Mouse (Mus musculus): Measurements from ENCODE around the gene Pus3.
A peak's percentile ranks its signal among the peaks of the same experiment; 100 is the strongest.
"Not testable (repeated sequence)": the region's sequence is repeated elsewhere in the genome, so short reads cannot be mapped to it uniquely, and the experiment has no call there.

The Pus3 gene

DNA sequence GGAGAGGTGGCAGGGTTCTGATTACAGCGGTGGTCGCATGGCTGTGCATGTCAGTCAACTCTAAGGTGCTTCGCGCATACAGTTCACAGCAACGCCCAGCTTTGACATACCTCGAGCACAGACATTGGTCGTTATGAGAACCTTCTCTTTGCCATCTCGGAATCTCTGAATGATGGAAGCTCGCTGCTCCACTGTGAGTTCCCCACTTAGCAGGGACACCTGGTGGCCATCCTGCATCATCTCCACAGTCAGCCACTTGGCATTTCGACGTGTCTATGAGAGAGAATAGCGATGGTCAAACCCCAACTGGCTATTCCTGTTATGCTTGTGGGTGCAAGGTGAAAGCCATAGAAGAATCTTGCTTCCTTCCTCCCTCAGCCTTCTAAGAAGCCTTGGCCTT, 12.7 kb upstream of the Pus3 start:
- no peak for DNase-seq (ENCODE audit: low spot score in 2 of 2)

GRCm38 (mm10) chr9:35546745-35547144, 11.7 kb upstream of the Pus3 start:
- no peak for DNase-seq (ENCODE audit: low spot score in 2 of 2)

GRCm38 (mm10) chr9:35548455-35548854, 9.9 kb upstream of the Pus3 start:
- DNase-seq (ENCODE audit: low spot score in 2 of 2): no peak

GRCm38 (mm10) chr9:35556494-35557102, 1.8 kb upstream of the Pus3 start:
- peak in 1 of 2 experiments; percentile 4 for DNase-seq (ENCODE audit: low spot score in 2 of 2)

DNA sequence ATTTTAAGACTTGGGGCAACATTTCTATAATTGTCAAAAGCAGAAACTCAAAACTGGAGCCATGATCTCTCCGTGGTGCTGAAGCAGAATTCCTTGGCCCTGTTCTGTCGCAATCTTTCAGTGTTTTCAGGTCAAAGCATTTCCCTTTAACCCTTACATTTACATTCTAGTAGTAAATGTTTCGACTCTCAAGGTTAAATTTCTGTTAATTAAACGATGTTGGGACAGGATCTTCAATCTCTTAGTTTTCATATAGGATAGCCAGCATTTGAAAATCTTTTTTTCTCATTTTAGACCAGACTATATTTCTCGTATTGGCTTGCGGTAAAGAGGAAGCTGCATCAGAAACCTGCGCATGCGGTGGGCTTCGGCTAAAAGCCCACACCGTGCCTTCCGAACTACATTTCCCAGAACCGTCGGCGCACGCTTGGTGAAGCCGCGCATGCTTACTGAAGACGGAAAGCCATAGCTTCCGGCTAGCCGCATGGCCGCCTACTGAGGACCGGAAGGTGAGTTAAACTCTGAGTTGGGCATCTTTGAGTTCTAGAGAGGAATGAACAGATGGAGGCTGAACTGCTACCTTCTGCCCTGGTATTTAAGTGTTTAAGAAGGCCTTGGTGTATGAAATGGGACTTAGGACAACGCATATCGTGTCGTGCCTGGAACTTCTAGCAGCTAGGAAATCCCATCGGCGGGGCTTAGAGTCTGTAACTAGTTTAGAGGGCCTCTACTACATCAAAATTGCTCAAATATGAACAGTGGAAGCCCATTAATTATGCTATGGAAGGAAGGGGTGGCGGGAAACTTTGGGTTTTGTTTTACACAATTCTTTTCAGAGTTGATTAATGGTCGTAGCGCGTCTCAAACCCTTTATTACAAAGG, 855 bp downstream of the Pus3 start:
- peak; percentile 73 to 85 for DNase-seq (ENCODE audit: low spot score in 2 of 2)

- no peak for DNase-seq (ENCODE audit: low spot score in 2 of 2)
Measured at GRCm38 (mm10) chr9:35561076-35561475, 2.7 kb downstream of the Pus3 start.

DNA sequence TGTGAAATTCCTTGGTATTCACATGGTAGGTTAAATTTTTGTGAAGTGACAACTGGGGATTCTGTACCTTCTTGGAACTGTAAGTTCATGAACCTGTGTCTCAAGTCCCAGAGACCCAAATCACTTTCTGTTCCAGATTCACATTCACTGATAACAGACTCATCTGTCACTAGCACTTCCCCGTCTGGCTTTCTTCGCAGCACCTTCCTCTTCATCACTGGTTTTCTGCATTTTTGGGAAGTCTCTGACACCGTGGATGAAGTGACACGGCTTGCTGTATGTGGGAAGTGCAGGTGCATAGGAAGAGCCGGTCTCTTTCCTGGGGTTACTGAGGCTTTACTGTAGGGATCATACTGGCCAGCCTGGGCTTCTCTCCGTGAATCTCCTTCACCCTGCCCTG, 3.2 kb downstream of the Pus3 start:
- DNase-seq (ENCODE audit: low spot score in 2 of 2): no peak

- DNase-seq (ENCODE audit: low spot score in 2 of 2): no peak
Measured at GRCm38 (mm10) chr9:35564536-35565240, 6.3 kb downstream of the Pus3 start.

DNA sequence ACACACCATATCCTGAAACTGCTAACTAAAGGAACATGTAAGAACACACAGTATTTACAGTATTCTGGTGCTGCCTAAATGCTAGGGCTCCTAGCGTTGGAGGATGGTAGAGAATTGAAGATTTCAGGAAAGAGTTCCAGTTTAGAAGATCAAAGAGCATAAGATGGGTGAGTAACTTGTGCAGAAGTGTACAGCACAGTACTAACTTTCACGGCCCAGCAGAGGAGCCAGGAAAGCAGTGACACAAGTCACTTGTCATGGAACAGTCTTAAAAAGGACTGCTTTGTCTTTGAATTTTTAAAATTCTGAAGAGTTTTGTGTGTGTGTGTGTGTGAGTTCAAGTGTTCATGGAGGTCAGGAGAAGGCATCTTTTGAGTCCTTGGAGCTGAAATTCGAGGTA, 9.6 kb downstream of the Pus3 start:
- DNase-seq (ENCODE audit: low spot score in 2 of 2): no peak

DNA sequence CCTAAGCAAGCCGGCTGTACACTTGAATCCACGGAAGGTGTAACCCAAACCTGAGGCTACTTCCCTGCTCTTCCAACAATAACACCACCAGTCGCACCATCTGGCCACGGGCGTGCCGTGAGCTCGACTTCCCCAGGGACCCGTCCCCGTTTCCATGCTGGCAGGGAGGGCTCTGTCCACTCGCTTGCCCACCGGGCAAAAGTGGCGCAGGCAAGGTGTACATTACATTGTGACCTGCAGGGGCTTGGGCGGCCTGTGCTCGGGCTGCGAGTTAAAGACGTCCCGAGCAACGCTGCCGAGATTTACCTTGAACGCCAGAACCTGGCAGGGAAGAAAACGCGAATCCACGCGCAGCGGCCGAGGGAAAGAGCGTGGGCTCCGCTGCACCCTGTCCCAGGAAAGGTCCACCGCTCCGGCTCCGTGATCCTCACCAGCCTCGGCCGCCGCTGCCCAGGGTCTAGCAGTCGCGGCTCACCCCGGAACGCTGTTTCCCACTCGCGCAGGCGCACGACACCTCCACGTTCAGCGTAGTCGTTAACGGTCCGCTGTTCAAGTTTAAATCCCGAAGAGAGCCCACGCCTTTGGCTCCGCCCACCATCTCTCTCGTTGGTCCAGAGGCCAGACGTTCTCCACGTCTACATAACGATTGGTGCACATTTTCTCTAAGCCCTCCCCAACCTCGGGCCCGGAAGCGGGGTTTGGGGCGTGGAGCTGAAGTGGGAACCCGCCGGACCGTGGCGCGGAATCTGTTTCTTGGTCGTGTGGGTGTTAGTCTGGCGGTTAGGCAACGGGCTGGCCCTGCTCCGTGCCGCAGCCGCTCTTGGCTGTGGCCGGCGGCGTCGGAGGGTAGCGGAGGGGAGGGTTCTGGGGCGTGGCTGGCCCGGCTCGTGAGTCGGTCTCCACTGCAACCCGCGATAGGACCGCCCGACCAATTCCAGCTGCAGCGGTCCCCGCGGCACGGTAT, 11.5 kb downstream of the Pus3 start, which contains the start of the genes Pate2 and Hyls1:
Gene Pate2 (plus strand): TSS at position 714 of the 964 bp plus-strand sequence.
Gene Hyls1 (minus strand): TSS at position 828 of the 964 bp plus-strand sequence.
- DNase-seq (ENCODE audit: low spot score in 2 of 2): peak; percentile 88 to 91

DNA sequence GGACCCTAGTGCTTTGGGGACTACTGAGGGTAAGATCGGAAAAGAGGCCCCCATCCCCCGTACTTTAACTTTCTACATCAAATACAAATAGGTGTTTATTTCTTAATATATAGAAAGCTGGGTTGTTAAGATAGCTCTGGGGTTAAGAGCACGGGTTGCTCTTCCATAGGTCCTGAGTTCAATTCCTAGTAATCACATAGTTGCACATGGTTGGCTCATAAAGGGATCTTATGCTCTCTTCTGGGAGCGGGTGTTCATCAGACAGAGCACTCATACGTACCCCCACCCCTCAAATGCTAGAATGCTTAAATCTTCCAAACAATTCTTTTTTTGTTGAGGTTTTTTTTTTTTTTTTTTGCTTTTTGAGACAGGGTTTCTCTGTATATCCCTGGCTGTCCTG, 12.3 kb downstream of the Pus3 start:
- no peak for DNase-seq (ENCODE audit: low spot score in 2 of 2)

- DNase-seq (ENCODE audit: low spot score in 2 of 2): no peak
Measured at GRCm38 (mm10) chr9:35574416-35574815, 16.0 kb downstream of the Pus3 start.

GRCm38 (mm10) chr9:35587674-35588073, 29.3 kb downstream of the Pus3 start:
- DNase-seq (ENCODE audit: low spot score in 2 of 2): no peak

DNA sequence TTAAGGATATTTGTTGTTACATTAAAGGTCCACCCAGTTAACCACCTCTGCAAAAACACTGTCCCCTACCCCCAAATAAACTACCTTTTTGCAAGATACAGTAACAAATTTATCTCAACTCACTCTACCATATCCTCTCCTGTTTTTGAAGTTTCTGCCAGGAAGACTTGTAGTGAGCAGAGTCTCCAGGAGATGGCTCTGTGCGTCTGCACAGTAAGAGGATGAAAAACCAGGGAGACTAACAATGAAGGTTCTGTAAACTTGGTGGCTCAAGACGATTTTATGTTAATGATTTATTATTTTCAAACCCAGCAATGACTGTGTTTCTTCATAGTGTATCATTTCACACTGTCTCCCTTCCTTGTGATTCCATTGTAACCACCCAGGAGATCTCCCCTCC, 34.5 kb downstream of the Pus3 start:
- DNase-seq (ENCODE audit: low spot score in 2 of 2): peak in 1 of 2 experiments; percentile 34

DNA sequence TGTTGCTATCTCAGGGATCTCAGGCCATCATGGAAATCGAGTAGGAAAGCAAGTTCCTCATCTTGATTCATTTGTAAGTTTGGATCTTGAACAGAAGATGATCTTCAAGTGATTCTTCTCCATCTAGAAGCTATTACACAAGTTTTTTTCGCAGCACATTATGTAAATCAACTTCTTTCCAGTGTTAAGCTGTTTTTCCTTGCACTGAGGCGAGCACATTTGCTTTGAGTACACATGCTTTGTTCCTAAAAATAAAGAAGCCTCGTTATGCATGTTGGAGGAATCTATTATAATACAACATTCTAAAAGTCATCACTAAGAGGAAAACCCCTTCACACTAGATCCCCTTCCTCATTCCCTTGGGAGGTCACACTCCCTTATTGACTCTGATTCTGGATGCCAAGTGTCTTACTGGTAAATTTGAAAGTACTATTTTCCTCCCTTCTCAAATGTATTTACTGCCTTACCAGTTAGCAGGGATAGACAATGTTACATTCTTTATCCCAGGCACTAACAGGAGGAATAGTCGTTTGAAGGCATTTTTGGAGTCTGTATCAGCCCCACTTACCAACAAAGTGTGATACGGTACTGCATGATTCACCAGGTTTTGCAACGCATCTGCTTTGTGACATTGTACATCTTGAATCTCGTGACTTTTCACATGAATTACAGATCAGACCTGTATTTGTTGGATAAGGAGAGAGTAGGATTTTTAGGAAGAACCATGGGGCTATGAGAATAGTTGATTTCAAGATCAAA, 49.4 kb downstream of the Pus3 start:
- no peak for DNase-seq (ENCODE audit: low spot score in 2 of 2)

DNA sequence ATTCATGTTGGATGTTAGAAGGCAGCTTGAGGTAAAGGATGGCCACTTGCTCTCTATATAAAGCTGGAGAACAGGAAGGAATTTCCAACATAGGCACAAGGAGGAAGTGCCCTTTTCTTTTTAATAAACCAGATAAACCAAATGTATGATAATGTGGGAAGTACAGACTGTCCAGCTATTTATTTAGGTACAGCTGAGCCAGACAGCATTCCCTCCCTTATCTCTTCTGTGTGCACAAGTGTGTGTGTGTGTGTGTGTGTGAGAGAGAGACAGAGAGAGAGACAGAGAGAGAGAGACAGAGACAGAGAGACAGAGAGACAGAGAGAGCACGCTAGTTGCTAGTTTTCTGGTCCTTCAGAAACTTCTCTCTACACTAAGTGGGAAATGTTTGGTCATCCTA, 53.4 kb downstream of the Pus3 start, which contains the start of gene Pate4:
Gene Pate4 (minus strand): TSS at position 101 of the 400 bp plus-strand sequence.
- DNase-seq (ENCODE audit: low spot score in 2 of 2): no peak

DNA sequence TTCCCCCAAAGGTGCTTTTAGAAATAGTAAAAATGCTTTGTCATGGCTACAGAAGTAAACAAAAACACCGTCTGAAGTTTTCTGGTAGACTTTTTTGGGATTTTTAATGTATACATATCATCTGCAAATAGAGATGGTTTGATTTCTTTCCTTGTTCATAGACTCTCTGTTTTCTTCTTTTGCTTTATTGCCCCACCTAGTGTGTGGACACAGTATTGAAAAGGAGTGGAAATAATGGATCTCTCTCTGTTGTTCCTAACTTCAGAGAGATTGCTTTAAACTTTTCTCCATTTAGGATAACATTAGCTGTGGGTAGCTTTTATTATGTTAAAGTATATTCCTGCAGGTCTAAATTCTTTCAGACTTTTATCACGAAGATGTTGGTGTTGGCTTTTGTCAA, 55.6 kb downstream of the Pus3 start:
- DNase-seq (ENCODE audit: low spot score in 2 of 2): no peak

- DNase-seq (ENCODE audit: low spot score in 2 of 2): not testable (repeated sequence)
Measured at GRCm38 (mm10) chr9:35616784-35617183, 58.4 kb downstream of the Pus3 start.
